Mouse (Mus musculus): ENCODE measurements around the gene Ak3. TPM values are rescaled to one million over a fixed set of nuclear protein-coding genes. Genes with fewer than 3 reads are reported as not detected.

Gene Ak3
- polyA plus RNA-seq, 1 experiment from 2014 or later = 80.8 TPM

GRCm38 (mm10) chr19:29037026-29037425 lies 10.7 kb downstream of the Ak3 start:
- no peak for ATAC-seq (ENCODE audit: low read depth)
- Histone ChIP-seq H3K27me3 (ENCODE audit: control insufficient read depth, insufficient read depth, low read depth, low read length) (no peaks in the 10 kb centered on the region), H3K27ac (ENCODE audit: low read length) (no peak overlapping the region), H3K36me3 (ENCODE audit: control insufficient read depth, insufficient read depth, low read length) (peaks cover 9% of the 10 kb centered on the region), H3K4me2 (ENCODE audit: low read depth, low read length) (no peak overlapping the region), H3K4me1 (replicated peaks; ENCODE audit: control insufficient read depth, insufficient read depth, low read length) (no peaks in the 10 kb centered on the region), H3K4me3 (ENCODE audit: low read length) (no peak overlapping the region), H3K9me3 (ENCODE audit: control insufficient read depth, low read length) (no peaks in the 10 kb centered on the region), H3K9ac (ENCODE audit: low read length) (no peak overlapping the region)
- WGBS = 86% methylated on average over 5 of the region's 5 CpGs

DNA sequence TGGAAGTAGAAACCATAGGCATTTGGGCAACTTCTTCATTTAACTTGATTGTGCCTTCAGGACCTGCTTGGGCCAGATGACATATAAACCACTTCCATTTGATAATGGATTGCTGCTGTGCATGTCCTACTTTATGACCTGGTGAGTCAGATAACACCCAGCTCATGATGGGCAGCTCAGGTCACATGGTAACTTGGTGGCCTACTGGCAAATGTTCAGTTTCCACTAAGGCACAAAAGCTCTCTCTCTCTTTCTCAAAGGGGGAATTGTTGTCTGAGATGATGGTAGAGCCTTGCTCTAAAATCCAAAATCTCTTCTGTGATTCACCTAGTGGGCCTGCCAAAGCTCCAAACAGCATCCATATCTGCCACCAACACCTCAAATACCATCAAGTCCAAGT lies 15.1 kb downstream of the Ak3 start:
- H3K9ac ChIP-seq (ENCODE audit: low read length) = no peak overlapping the region
- no peaks in the 10 kb centered on the region for H3K4me1 ChIP-seq (replicated peaks; ENCODE audit: control insufficient read depth, insufficient read depth, low read length)
- H3K4me3 ChIP-seq (ENCODE audit: low read length) = no peak overlapping the region
- no peak overlapping the region for H3K4me2 ChIP-seq (ENCODE audit: low read depth, low read length)
- no peaks in the 10 kb centered on the region for H3K9me3 ChIP-seq (ENCODE audit: control insufficient read depth, low read length)
- H3K27ac ChIP-seq (ENCODE audit: low read length) = no peak overlapping the region
- ATAC-seq (ENCODE audit: low read depth) = no peak
- no peaks in the 10 kb centered on the region for H3K27me3 ChIP-seq (ENCODE audit: control insufficient read depth, insufficient read depth, low read depth, low read length)
- H3K36me3 ChIP-seq (ENCODE audit: control insufficient read depth, insufficient read depth, low read length) = peaks cover 10% of the 10 kb centered on the region

GRCm38 (mm10) chr19:29031788-29032187 lies 16.0 kb downstream of the Ak3 start:
- Histone ChIP-seq H3K9me3 (ENCODE audit: control insufficient read depth, low read length) (no peaks in the 10 kb centered on the region), H3K36me3 (ENCODE audit: control insufficient read depth, insufficient read depth, low read length) (peaks cover 7% of the 10 kb centered on the region), H3K4me1 (replicated peaks; ENCODE audit: control insufficient read depth, insufficient read depth, low read length) (0 out of 2 replicates have a peak, but pooled peaks cover 2% of the 10 kb centered on the region), H3K4me3 (ENCODE audit: low read length) (no peak overlapping the region), H3K4me2 (ENCODE audit: low read depth, low read length) (no peak overlapping the region), H3K27me3 (ENCODE audit: control insufficient read depth, insufficient read depth, low read depth, low read length) (no peaks in the 10 kb centered on the region), H3K9ac (ENCODE audit: low read length) (no peak overlapping the region), H3K27ac (ENCODE audit: low read length) (no peak overlapping the region)
- 83% methylated on average over 3 of the region's 3 CpGs for WGBS
- ATAC-seq (ENCODE audit: low read depth) = no peak

- no peak overlapping the region for H3K4me2 ChIP-seq (ENCODE audit: low read depth, low read length)
- H3K27ac ChIP-seq (ENCODE audit: low read length) = peak overlapping the region; percentile 25
- peaks cover 32% of the 10 kb centered on the region for H3K36me3 ChIP-seq (ENCODE audit: control insufficient read depth, insufficient read depth, low read length)
- H3K9me3 ChIP-seq (ENCODE audit: control insufficient read depth, low read length) = no peaks in the 10 kb centered on the region
- peaks cover 9% of the 10 kb centered on the region for H3K4me1 ChIP-seq (replicated peaks; ENCODE audit: control insufficient read depth, insufficient read depth, low read length)
- no peak overlapping the region for H3K9ac ChIP-seq (ENCODE audit: low read length)
- ATAC-seq (ENCODE audit: low read depth) = peak; percentile 88
- WGBS = 48% methylated on average over 11 of the region's 11 CpGs
- H3K4me3 ChIP-seq (ENCODE audit: low read length) = no peak overlapping the region
- H3K27me3 ChIP-seq (ENCODE audit: control insufficient read depth, insufficient read depth, low read depth, low read length) = no peaks in the 10 kb centered on the region
These were observed 23.3 kb downstream of the Ak3 start for GRCm38 (mm10) chr19:29024391-29024947.

DNA sequence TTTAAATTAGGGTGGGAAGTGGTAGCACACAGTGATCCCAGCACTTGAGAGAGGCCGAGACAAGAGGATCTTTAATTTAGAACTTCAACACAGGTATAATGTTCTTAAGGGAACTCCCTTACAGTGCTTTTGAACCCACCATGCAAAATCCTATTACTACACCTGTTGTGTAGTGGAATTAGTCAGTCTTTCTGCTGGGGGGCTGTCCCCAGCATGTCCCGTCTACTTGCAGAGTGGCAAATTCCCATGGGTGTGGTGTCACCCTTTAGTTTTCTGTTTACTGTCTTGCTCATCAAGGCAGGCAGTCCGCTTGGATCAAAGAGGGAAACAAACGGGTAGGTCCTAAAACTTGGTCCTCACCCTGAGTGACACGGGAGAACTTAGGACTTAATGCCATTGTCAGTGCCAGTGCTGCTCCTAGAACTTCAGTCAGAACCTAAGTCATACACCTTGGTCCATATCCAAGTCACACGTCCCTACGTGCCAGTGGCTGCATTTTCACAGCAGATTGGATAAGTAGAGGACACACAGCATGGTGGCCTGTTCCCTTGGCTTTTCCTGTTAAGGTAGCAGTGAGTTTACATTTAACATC lies 25.9 kb downstream of the Ak3 start:
- WGBS = 91% methylated on average over 7 of the region's 7 CpGs
- no peak for ATAC-seq (ENCODE audit: low read depth)
- peaks cover 42% of the 10 kb centered on the region for H3K36me3 ChIP-seq (ENCODE audit: control insufficient read depth, insufficient read depth, low read length)

DNA sequence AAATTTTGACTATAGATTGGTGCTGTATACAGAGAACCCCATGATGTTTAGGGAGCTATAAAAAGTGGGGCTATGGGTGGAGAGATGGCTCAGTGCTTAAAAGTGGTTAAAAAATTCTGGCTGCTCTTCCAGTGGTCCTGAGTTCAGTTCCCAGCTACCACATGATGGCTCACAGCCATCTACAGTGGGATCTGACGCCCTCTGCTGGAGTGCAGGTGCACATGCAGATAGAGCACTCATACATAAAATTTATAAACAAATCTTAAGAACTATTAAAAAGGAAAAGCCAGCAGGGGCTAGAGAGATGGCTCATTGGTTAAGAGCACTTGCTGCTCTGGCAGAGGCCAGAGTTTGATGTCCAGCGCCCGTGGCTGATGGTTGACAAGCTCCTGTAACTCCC lies 28.1 kb downstream of the Ak3 start:
- ATAC-seq (ENCODE audit: low read depth) = no peak
- Histone ChIP-seq H3K27ac (ENCODE audit: low read length) (no peak overlapping the region), H3K4me3 (ENCODE audit: low read length) (no peak overlapping the region), H3K27me3 (ENCODE audit: control insufficient read depth, insufficient read depth, low read depth, low read length) (no peaks in the 10 kb centered on the region), H3K9ac (ENCODE audit: low read length) (no peak overlapping the region), H3K4me1 (replicated peaks; ENCODE audit: control insufficient read depth, insufficient read depth, low read length) (peaks cover 6% of the 10 kb centered on the region), H3K4me2 (ENCODE audit: low read depth, low read length) (no peak overlapping the region), H3K9me3 (ENCODE audit: control insufficient read depth, low read length) (no peaks in the 10 kb centered on the region), H3K36me3 (ENCODE audit: control insufficient read depth, insufficient read depth, low read length) (peaks cover 33% of the 10 kb centered on the region)
- 85% methylated on average over 3 of the region's 3 CpGs for WGBS

More for the DNA sequence above, 25.9 kb downstream of the Ak3 start:
- no peak overlapping the region for H3K4me2 ChIP-seq (ENCODE audit: low read depth, low read length)
- no peaks in the 10 kb centered on the region for H3K9me3 ChIP-seq (ENCODE audit: control insufficient read depth, low read length)
- H3K9ac ChIP-seq (ENCODE audit: low read length) = no peak overlapping the region
- no peak overlapping the region for H3K27ac ChIP-seq (ENCODE audit: low read length)
- H3K27me3 ChIP-seq (ENCODE audit: control insufficient read depth, insufficient read depth, low read depth, low read length) = no peaks in the 10 kb centered on the region
- no peak overlapping the region for H3K4me3 ChIP-seq (ENCODE audit: low read length)
- H3K4me1 ChIP-seq (replicated peaks; ENCODE audit: control insufficient read depth, insufficient read depth, low read length) = peaks cover 7% of the 10 kb centered on the region

- Histone ChIP-seq H3K9ac (ENCODE audit: low read length) (no peak overlapping the region), H3K4me2 (ENCODE audit: low read depth, low read length) (no peak overlapping the region), H3K36me3 (ENCODE audit: control insufficient read depth, insufficient read depth, low read length) (peaks cover 32% of the 10 kb centered on the region), H3K9me3 (ENCODE audit: control insufficient read depth, low read length) (no peaks in the 10 kb centered on the region), H3K27ac (ENCODE audit: low read length) (no peak overlapping the region), H3K4me1 (replicated peaks; ENCODE audit: control insufficient read depth, insufficient read depth, low read length) (no peaks in the 10 kb centered on the region), H3K4me3 (ENCODE audit: low read length) (no peak overlapping the region), H3K27me3 (ENCODE audit: control insufficient read depth, insufficient read depth, low read depth, low read length) (no peaks in the 10 kb centered on the region)
- no peak for ATAC-seq (ENCODE audit: low read depth)
- WGBS = 60% methylated on average over 5 of the region's 5 CpGs
These were observed 31.0 kb downstream of the Ak3 start for GRCm38 (mm10) chr19:29016786-29017185.

DNA sequence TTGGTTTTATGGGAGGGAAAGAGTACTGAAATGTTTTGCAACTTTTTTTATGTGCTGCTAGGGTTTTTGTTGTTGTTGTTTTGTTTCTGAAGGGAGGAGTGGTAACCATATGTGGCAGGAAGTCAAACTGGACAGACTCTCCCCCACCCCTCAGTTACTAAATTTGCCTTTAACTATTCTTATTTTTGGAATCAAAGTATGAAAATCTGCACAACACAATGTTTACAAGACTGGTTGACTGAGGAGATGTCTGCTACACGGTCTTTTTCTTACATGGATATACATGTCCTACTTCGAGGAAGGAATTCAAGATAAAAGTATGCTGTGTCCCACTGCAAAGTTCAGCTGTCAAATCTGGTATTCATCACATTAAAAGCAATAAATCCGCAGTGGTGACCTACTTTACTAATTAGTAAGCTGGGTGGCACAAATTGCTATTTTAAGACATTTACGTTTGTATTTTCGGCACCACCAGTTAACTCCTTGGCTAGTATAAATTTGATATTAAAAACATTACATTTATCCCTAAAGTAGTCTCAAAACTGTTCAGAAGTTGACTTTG lies 31.5 kb downstream of the Ak3 start:
- Histone ChIP-seq H3K4me2 (ENCODE audit: low read depth, low read length) (no peak overlapping the region), H3K9ac (ENCODE audit: low read length) (no peak overlapping the region), H3K9me3 (ENCODE audit: control insufficient read depth, low read length) (no peaks in the 10 kb centered on the region), H3K4me3 (ENCODE audit: low read length) (no peak overlapping the region), H3K4me1 (replicated peaks; ENCODE audit: control insufficient read depth, insufficient read depth, low read length) (no peaks in the 10 kb centered on the region), H3K36me3 (ENCODE audit: control insufficient read depth, insufficient read depth, low read length) (peaks cover 28% of the 10 kb centered on the region), H3K27ac (ENCODE audit: low read length) (no peak overlapping the region), H3K27me3 (ENCODE audit: control insufficient read depth, insufficient read depth, low read depth, low read length) (no peaks in the 10 kb centered on the region)
- 74% methylated on average over 5 of the region's 5 CpGs for WGBS
- no peak for ATAC-seq (ENCODE audit: low read depth)

DNA sequence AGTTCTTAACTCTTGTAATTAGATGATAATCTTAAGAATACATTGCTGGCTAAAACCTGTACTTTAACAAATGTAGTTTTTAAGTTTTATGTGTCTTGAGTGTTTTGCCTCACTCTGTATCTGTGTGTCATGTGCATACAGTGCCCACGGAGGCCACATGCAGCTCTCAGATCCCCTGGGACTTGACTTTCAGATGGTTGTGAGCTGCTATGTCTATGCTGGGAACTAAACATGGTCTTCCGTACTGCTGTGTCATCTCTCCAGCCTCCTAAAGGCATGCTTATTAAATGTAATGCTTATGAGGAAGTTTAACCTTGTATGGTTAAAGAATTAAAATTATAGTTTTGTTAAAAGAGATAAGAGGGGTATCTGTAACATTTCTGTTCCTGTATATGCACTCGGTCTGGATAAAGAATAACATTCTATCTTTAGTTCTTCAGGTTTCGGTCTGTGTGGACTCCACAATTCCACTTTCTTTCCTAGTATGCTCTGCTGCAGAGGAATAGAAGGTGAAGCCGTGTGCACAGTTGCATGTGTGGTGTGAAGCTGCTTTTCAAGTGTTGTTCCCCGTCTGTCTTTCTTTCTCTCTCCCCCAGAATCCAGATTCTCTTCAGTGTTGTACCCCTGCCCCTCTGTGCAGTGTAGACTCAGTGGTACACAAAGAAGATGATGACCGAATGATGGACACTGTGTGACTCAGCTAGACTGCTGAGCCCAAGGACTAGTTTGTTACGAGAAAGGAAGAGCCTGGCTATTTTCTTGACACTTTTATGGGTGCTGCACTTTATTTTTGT lies 32.2 kb downstream of the Ak3 start:
- Histone ChIP-seq H3K9me3 (ENCODE audit: control insufficient read depth, low read length) (no peaks in the 10 kb centered on the region), H3K4me1 (replicated peaks; ENCODE audit: control insufficient read depth, insufficient read depth, low read length) (no peaks in the 10 kb centered on the region), H3K9ac (ENCODE audit: low read length) (no peak overlapping the region), H3K4me3 (ENCODE audit: low read length) (no peak overlapping the region), H3K27ac (ENCODE audit: low read length) (no peak overlapping the region), H3K36me3 (ENCODE audit: control insufficient read depth, insufficient read depth, low read length) (peaks cover 23% of the 10 kb centered on the region), H3K4me2 (ENCODE audit: low read depth, low read length) (no peak overlapping the region), H3K27me3 (ENCODE audit: control insufficient read depth, insufficient read depth, low read depth, low read length) (no peaks in the 10 kb centered on the region)
- ATAC-seq (ENCODE audit: low read depth) = no peak
- 84% methylated on average over 8 of the region's 8 CpGs for WGBS

All from lung, embryonic 16.5 days (tissue).